Mouse (Mus musculus): ENCODE data around the gene Homer2. TPM values are rescaled to one million over a fixed set of nuclear protein-coding genes. Genes with fewer than 3 reads are reported as not detected.

Gene Homer2
- polyA plus RNA-seq (2012; rRNA removed) = 18.8 and 20.1 TPM in 2 replicates

DNA sequence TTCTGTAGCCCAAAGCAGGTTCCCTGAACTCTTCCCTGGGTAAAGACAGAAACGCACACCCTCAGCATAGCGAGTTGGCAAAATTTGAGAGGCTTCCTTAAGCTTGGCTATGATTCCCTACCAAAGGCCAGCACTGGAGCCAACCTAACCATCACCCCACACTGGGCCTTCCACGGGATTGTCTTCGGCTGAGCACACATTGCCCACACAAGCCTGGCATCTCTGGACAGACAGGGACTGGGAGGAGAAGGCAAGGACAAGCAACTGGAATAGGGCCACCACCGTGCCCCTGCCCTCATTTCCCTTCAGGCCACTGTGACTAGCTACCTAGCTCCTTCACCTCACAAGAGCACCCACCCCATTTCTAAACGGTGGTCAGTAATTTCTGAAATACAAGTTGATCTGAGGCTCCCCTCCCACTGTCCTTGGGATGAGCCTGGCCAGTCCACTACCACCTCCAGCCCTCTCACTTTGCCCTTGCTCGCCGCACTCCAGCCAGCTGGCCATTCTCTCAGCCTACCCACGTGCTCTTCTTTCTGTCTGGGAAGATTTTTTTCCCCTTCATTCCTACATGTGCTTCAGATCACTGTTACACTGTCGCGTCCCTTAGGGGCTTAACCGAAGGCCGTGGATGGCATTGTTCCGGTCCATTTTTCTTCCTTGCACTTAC lies at the start of gene Homer2:
Gene Homer2 (minus strand): TSS at position 57 of the 670 bp plus-strand sequence.

DNA sequence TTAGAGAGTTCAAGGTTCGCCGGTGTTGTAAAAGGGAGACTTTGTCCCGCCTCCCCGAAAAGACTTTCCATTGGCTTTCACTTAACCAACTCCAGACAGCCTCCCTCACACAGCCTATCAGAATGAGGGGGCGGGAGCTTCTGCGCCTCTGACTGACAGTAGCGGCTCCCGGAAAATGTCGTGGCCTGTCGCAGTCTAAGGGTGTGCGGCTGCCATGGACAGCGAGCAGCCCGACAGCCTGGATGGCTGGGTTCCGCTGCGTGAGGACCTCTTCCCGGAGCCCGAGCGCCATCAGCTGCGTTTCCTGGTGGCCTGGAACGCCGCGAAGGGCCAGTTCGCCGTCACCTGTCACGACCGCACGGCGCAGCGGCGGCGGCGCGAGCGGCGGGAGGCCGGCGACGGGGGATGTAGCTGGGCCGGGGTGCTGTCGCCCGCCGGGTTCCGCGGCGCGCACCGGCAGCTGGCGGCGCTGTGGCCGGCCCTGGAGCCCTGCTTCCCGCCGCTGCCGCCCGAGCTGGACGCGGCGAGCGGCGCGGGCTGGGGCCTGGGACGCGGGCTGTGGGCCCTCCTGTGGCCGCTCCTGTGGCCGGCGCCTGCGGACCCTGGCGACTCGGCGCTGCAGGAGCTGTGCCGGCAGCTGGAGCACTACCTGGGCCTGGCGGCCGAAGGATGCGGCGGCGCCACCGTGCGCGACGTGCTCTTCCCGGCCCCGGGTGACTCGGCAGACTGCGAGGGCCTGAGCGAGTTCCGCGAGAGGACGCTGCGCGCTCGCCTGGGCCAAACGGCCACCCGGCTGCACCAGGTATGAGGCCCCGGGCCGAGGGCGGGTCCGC lies 136.0 kb downstream of the Homer2 start, which contains the start of gene Whamm:
Gene Whamm (plus strand): TSS at position 159 of the 833 bp plus-strand sequence.

DNA sequence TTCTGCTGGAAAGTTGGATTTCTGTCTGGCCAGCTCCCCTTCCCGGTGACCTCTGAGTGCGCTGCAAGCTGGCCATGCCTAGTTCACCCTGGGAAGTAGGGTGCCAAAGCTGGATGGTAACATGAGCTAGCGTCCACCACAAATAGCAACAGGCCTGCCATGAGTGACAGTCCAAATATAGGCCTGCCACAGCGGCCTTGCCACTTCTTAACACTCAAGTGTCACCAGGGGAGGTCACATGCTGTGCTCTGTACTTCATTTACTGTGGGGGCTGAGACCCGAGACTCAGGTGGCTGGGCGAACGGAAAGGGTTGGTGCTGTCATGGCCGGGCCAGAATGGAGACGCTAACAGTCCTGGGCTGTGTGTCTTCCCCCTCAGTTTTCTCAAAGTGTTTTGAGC lies 140.4 kb downstream of the Homer2 start, which contains the start of gene Fsd2:
Gene Fsd2 (minus strand): TSS at position 53 of the 400 bp plus-strand sequence.

Other genes starting within 250 kb of the Homer2 start
- gene Ap3b2, start 213.6 kb downstream of the Homer2 start, polyA plus RNA-seq (2012; rRNA removed) = 28.8 and 35.1 TPM in 2 replicates
- gene BC048679, start 209.2 kb downstream of the Homer2 start, polyA plus RNA-seq (2012; rRNA removed) = 0.21 TPM in 1 of 2 replicates, not detected in the other
- gene Fsd2, start 140.6 kb downstream of the Homer2 start, polyA plus RNA-seq (2012; rRNA removed) = 0.55 and 0.73 TPM in 2 replicates
- gene Whamm, start 136.3 kb downstream of the Homer2 start, polyA plus RNA-seq (2012; rRNA removed) = 8.6 and 13.1 TPM in 2 replicates
- 52.1 and 66.3 TPM in 2 replicates for gene Ramac, start 55.4 kb upstream of the Homer2 start, polyA plus RNA-seq (2012; rRNA removed)
- 48.2 and 62.8 TPM in 2 replicates for gene 3110040N11Rik, start 82.0 kb upstream of the Homer2 start, polyA plus RNA-seq (2012; rRNA removed)
- gene Btbd1, start 121.9 kb upstream of the Homer2 start, polyA plus RNA-seq (2012; rRNA removed) = 51.4 and 70.3 TPM in 2 replicates
- gene Gm10160, start 148.3 kb upstream of the Homer2 start, polyA plus RNA-seq (2012; rRNA removed) = not detected in 2 replicates
- 19.4 and 20.8 TPM in 2 replicates for gene Tm6sf1, start 151.5 kb upstream of the Homer2 start, polyA plus RNA-seq (2012; rRNA removed)
- 39.1 and 41.8 TPM in 2 replicates for gene Hdgfl3, start 226.9 kb upstream of the Homer2 start, polyA plus RNA-seq (2012; rRNA removed)